Mouse (Mus musculus) liver, postnatal 0 days (tissue): Measurements from ENCODE around the gene Prdm12.

Experiments
- CTCF ChIP-seq: sonication (generic); IDR thresholded peaks from 2 replicates; pipeline ENCODE4 v1.5.1; 2016; ENCODE audit warnings: antibody characterized with exemption, low read depth
- EP300 ChIP-seq: IDR thresholded peaks from 2 replicates; pipeline ENCODE4 v1.6.1; 2016; ENCODE audit warnings: antibody characterized with exemption, low read depth, mild to moderate bottlenecking

DNA sequence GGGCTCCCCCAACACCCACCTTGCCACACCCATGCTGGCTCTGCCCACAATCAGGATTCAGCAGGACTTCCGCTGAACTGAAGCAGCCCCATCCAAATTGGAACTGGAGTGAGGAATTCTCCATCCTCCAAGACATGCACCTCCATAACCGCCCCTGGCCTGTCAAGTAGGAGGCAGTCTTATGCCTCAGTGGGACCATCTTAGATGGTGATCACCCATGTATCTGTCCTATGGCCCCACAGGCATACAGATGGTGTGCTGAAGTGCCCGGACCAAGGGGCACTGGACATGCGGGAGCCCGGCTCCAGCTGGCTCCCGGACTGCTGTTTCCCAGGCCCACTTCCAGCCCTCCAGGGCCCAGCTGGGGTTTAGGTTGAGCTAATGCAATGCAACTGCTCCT, 20.6 kb upstream of the Prdm12 start:
- TF ChIP-seq CTCF (no peak), EP300 (no peak)
